Mouse (Mus musculus) heart, postnatal 0 days (tissue): ENCODE results near the gene Cd160.

Source experiments
- CTCF ChIP-seq: IDR thresholded peaks from 2 replicates; pipeline ENCODE4 v1.5.1; 2016; ENCODE audit warnings: antibody characterized with exemption, control low read depth, low read depth
- EP300 ChIP-seq: IDR thresholded peaks from 2 replicates; pipeline ENCODE4 v1.6.1; 2016; ENCODE audit warnings: antibody characterized with exemption, low read depth

DNA sequence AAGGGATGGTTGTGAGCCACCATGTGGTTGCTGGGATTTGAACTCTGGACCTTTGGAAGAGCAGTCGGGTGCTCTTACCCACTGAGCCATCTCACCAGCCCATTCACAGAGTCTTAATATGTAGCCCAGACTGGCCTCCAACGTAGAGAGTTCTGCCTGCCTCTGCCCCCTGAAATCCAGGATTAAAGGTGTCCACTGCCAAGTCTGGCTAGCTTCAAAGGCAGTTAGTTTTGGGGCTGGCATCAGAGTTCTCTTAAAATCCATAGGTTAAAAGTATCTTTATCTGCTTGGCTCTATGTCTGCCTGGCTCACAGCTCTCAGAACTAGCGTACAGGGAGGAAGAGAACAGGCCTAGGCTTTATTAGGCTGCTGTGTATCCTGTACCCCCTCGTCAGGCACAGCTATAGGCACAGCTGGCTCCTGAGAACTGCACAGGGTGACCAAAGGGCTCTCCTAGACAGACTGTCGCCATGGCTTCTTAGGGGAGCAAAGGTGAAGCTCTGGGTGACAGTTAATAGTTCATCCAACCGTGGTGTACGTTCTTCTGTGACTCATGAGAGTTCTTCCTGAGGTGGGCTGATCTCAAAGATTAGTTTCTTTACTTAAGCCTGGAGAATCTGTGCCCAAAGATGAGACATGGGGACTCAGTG lies 10.0 kb upstream of the Cd160 start:
- TF ChIP-seq CTCF (no peak), EP300 (no peak)
